Mouse (Mus musculus): ENCODE results near the gene Kcnip2. TPM values are rescaled to one million over a fixed set of nuclear protein-coding genes. Genes with fewer than 3 reads are reported as not detected.

Kcnip2 gene
- total RNA-seq (2015; ENCODE audit: low replicate concordance) (not detected in 2 replicates), total RNA-seq (2017; ENCODE audit: low replicate concordance) (0.26 TPM in 1 of 2 replicates, not detected in the other)

- no peak for ATAC-seq (replicated peaks; ENCODE audit: low FRiP score, poor library complexity, severe bottlenecking)
These were observed at the start of gene Kcnip2 for GRCm38 (mm10) chr19:45815831-45816405. Kcnip2 (minus strand) TSS chr19:45816061.

GRCm38 (mm10) chr19:45855284-45855920 lies 39.5 kb upstream of the Kcnip2 start:
- ATAC-seq (replicated peaks; ENCODE audit: low FRiP score, poor library complexity, severe bottlenecking): no peak

GRCm38 (mm10) chr19:45854521-45854920 lies 38.7 kb upstream of the Kcnip2 start:
- no peak for ATAC-seq (replicated peaks; ENCODE audit: low FRiP score, poor library complexity, severe bottlenecking)

GRCm38 (mm10) chr19:45847733-45848093 lies 31.9 kb upstream of the Kcnip2 start:
- no peak for ATAC-seq (replicated peaks; ENCODE audit: low FRiP score, poor library complexity, severe bottlenecking)

- ATAC-seq (replicated peaks; ENCODE audit: low FRiP score, poor library complexity, severe bottlenecking): no peak
These were observed 31.3 kb upstream of the Kcnip2 start for GRCm38 (mm10) chr19:45847016-45847732.

- ATAC-seq (replicated peaks; ENCODE audit: low FRiP score, poor library complexity, severe bottlenecking): no peak
These were observed 28.3 kb upstream of the Kcnip2 start for GRCm38 (mm10) chr19:45844209-45844608.

GRCm38 (mm10) chr19:45843424-45843823 lies 27.6 kb upstream of the Kcnip2 start:
- no peak for ATAC-seq (replicated peaks; ENCODE audit: low FRiP score, poor library complexity, severe bottlenecking)

- no peak for ATAC-seq (replicated peaks; ENCODE audit: low FRiP score, poor library complexity, severe bottlenecking)
These were observed 21.5 kb upstream of the Kcnip2 start for GRCm38 (mm10) chr19:45837050-45837994.

GRCm38 (mm10) chr19:45835490-45835889 lies 19.6 kb upstream of the Kcnip2 start:
- ATAC-seq (replicated peaks; ENCODE audit: low FRiP score, poor library complexity, severe bottlenecking): no peak

GRCm38 (mm10) chr19:45833665-45834064 lies 17.8 kb upstream of the Kcnip2 start:
- no peak for ATAC-seq (replicated peaks; ENCODE audit: low FRiP score, poor library complexity, severe bottlenecking)

- no peak for ATAC-seq (replicated peaks; ENCODE audit: low FRiP score, poor library complexity, severe bottlenecking)
These were observed 14.8 kb upstream of the Kcnip2 start for GRCm38 (mm10) chr19:45830679-45831078.

- no peak for ATAC-seq (replicated peaks; ENCODE audit: low FRiP score, poor library complexity, severe bottlenecking)
These were observed 11.9 kb upstream of the Kcnip2 start for GRCm38 (mm10) chr19:45827736-45828135.

- ATAC-seq (replicated peaks; ENCODE audit: low FRiP score, poor library complexity, severe bottlenecking): no peak
These were observed 11.3 kb upstream of the Kcnip2 start for GRCm38 (mm10) chr19:45827125-45827524.

- no peak for ATAC-seq (replicated peaks; ENCODE audit: low FRiP score, poor library complexity, severe bottlenecking)
These were observed 10.3 kb upstream of the Kcnip2 start for GRCm38 (mm10) chr19:45826146-45826545.

GRCm38 (mm10) chr19:45821832-45822231 lies 6.0 kb upstream of the Kcnip2 start:
- no peak for ATAC-seq (replicated peaks; ENCODE audit: low FRiP score, poor library complexity, severe bottlenecking)

- no peak for ATAC-seq (replicated peaks; ENCODE audit: low FRiP score, poor library complexity, severe bottlenecking)
These were observed 2.1 kb upstream of the Kcnip2 start for GRCm38 (mm10) chr19:45817816-45818490.

GRCm38 (mm10) chr19:45816727-45817126 lies 866 bp upstream of the Kcnip2 start:
- no peak for ATAC-seq (replicated peaks; ENCODE audit: low FRiP score, poor library complexity, severe bottlenecking)

GRCm38 (mm10) chr19:45815170-45815569 lies 691 bp downstream of the Kcnip2 start:
- no peak for ATAC-seq (replicated peaks; ENCODE audit: low FRiP score, poor library complexity, severe bottlenecking)

GRCm38 (mm10) chr19:45813801-45814200 lies 2.1 kb downstream of the Kcnip2 start:
- ATAC-seq (replicated peaks; ENCODE audit: low FRiP score, poor library complexity, severe bottlenecking): no peak
